Mouse (Mus musculus): Measurements from ENCODE around the gene Arpp19.

The Arpp19 gene

DNA sequence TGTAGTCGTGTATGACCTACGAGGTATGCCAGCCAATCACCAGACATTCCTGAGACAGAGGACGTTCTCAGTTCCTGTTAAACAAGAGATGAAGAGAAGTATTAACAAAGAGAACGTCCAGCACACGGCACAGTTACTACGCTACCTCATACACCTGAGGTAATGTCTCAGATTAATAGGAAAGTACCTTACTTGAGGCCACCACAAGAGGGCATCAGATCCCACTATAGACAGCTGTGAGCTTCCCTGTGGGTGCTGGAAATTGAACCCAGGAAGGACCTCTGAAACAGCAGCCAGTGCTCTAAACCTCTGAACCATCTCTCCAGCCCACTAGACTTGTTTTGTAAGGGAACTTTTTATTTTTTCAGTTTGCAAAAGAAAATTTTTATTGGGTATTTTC is 11.7 kb upstream of the Arpp19 start:
- ChIA-PET CTCF (interaction anchor here in 3 of 4 experiments (0.5 to 1.4 kb wide), 9 partner anchors 13 to 880 kb away, joined by 3 to 6 read pairs (median 5); no protein-coding TSS in a partner anchor), POLR2A (interaction anchor here in 1 of 4 experiments (0.8 to 1.0 kb wide), 2 partner anchors 116 to 196 kb away, joined by 3 read pairs; no protein-coding TSS in a partner anchor)

DNA sequence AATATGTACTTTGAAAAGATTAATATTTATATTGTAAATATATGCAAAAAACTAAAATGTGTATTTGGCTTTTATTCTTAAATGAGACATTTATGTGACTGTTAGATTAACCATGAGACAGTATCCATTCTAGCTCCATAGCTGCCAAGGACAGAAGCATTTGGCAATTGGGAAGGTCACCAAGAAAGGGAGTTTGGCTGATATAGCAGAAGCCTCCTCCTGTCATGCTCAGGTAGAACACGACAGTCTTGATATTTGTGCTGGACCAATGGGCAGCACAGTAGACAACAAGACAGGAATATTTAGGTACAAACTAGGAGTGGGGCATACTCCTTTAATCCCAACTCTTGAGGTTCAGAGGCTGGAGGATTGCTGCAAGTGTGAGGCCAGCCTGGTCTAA is 5.0 kb upstream of the Arpp19 start:
- POLR2A ChIA-PET, result no interaction called here

DNA sequence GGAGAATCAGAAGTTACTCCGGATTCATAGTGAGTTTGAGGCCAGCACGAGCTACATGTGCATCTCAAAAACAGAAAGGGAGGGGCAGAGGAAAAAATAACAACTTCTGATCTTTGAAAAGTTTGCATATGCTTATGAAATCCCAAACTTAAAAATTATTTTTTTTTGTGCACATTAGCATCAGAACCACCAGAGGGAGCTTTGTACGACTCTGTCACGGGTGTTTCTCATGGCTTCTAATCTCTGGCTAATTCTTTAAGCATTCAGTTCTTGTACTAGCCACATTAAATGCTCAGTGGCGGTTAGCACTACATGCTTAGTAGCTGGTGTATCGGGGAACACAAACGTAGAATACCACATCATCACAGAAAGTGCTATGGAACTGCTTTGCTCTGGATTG is 4.3 kb upstream of the Arpp19 start:
- ChIA-PET CTCF (interaction anchor here (0.7 to 2.4 kb wide), 7 partner anchors 9 to 546 kb away, joined by 3 to 12 read pairs (median 4); no protein-coding TSS in a partner anchor), POLR2A (no interaction called here)

More for the DNA sequence above, 5.0 kb upstream of the Arpp19 start:
- CTCF ChIA-PET, result interaction anchor here in 1 of 4 experiments (1.0 kb wide), 1 partner anchor 9 kb away, joined by 3 read pairs; no protein-coding TSS in a partner anchor

DNA sequence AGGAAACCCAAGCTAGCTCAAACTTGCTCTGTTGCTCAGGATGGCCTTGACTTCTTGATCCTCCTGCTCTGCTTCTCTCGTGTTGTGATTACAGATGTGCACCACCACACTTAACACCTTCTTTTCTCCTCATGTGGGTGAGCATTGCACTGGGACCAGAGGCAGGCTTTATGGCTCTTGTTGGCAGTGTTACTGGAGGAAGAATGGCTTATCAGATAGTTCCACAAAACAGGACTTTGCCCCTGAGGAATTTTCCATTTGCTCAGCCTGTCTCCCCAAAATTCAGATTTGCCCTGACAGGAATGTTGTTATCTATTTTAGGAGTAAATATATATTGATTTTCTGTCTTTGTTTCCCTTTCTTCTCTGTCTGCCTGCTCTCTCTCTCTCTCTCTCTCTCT is 2.7 kb upstream of the Arpp19 start:
- POLR2A ChIA-PET, result no interaction called here
- CTCF ChIA-PET, result interaction anchor here in 3 of 4 experiments (0.5 to 2.4 kb wide), 4 partner anchors 15 to 375 kb away, joined by 3 to 12 read pairs (median 5); no protein-coding TSS in a partner anchor

DNA sequence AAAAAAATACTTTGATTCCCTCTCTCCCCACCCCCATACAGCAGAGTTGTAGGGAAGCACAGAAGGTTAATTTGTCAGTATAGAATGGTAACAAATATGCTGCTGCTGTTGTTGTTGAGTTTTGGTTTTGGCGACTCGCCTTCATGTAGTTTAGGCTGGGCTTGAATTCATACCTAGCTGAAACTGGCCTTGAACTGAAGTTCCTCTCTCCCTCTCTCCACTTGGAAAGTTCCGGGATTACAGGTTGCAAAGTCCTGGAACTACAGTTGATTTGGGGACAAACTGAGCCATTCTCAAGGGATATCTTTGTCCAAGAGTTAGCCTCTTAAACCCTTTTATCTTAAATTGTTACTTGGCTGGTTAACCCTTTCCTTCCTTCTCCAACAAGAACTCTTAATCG is 1.5 kb upstream of the Arpp19 start:
- ChIA-PET POLR2A (interaction anchor here in 1 of 4 experiments (8.9 kb wide), 1 partner anchor 18 kb away, joined by 104 read pairs; no protein-coding TSS in a partner anchor), CTCF (no interaction called here)

DNA sequence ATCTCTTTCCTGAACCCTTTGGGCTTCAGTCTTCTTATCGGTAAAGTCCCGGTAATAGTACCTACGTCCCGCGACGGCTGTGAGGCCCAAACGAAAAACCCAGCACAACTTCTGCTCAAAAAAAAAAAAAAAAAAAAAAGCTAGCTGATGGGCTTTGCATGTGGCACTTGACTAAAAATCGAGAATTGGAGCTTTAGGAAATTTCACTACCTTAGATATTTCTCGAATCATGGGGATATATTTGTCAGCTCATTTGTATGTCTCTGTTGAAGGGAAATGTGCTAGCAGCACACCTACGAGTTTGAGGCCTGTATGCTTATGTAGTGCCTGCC is 909 bp downstream of the Arpp19 start:
- ChIA-PET POLR2A (interaction anchor here (0.5 to 8.9 kb wide), 28 partner anchors 11 to 505 kb away, joined by 3 to 104 read pairs (median 4); partner anchors contain the start of genes Myo5a (in 1 of the 4) and Onecut1 (in 1 of the 4)), CTCF (interaction anchor here in 3 of 4 experiments (0.5 to 5.1 kb wide), 7 partner anchors 9 to 444 kb away, joined by 3 to 33 read pairs (median 6); no protein-coding TSS in a partner anchor)

DNA sequence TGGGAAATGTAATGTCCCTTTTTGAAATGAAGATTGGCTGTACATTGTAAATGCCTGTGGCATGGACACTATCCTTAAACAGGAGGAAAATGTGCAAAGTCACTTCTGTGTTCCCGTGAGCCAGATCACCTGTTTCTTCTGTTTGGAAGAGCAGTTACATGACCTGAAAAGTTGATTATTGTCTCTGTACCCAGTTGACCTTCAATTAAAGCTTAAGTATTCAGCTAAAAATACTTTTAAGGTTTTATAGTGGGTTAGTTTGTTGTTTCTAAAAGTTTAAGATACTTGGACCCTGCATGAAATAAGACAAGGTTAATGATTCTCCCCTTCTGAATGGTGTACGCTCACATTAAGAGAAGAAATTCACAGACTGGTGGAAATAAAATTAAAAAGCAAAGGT is 3.2 kb downstream of the Arpp19 start:
- POLR2A ChIA-PET, result interaction anchor here in 2 of 4 experiments (1.0 to 8.9 kb wide), 4 partner anchors 10 to 47 kb away, joined by 3 to 104 read pairs (median 6); no protein-coding TSS in a partner anchor
- CTCF ChIA-PET, result interaction anchor here in 2 of 4 experiments (1.8 to 5.1 kb wide), 3 partner anchors 10 to 240 kb away, joined by 4 to 33 read pairs (median 31); no protein-coding TSS in a partner anchor

DNA sequence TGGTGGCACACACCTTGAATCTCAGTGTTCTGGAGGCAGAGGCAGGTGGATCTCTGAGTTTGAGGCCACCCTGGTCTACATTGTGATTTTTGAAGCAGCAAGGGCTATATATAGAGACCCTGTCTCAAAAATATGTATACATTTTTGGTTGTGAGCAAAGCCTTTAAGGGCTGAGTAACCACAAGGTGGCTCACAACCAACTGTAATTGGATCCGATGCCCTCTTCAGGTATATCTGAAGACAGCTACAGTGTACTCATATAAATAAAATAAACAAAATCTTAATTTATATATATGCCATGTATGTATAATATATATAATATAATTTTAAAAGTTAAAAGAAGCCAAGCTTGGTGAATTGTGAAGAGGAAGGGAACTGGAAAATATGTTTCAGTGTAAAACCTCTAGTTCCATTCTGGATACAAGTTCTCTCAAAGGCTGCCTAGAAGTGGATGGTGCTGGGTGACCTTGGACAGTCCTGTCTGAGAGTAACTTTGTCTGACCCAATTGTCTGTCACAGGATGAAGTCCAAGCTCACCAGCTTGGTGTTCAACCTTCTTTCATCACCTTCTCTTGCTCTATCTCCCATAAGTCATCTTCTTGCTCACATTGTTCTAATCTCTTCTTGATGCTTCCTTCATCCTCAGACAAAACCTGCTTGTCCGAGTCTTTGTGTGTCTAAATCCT is 4.6 kb downstream of the Arpp19 start:
- ChIA-PET POLR2A (interaction anchor here in 3 of 4 experiments (0.7 to 8.9 kb wide), 4 partner anchors 8 to 120 kb away, joined by 3 to 104 read pairs (median 6); no protein-coding TSS in a partner anchor), CTCF (interaction anchor here in 1 of 4 experiments (4.5 kb wide), 1 partner anchor 8 kb away, joined by 31 read pairs; no protein-coding TSS in a partner anchor)

DNA sequence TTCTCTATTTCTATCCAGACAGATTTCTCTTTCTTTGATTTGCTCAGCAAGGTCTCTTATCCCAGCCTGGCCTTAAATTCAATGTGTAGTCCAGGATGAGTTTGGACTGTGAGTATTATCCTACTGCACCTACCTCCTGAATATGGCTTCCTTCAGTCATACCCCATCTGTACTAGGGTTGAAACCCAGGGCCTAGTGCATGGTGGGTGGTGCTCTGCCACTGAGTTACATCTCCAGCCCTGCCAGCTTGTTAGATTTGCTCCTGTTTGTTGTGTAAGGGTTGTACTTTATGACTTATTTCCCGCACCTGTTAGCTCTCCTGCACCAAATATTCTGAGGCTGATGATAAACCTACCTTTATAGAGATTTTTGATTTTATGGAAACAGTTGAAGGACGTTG is 5.8 kb downstream of the Arpp19 start:
- POLR2A ChIA-PET, result interaction anchor here in 1 of 4 experiments (1.1 to 8.9 kb wide), 3 partner anchors 11 to 41 kb away, joined by 4 to 104 read pairs (median 4); no protein-coding TSS in a partner anchor
- CTCF ChIA-PET, result interaction anchor here in 1 of 4 experiments (0.6 kb wide), 1 partner anchor 221 kb away, joined by 3 read pairs; no protein-coding TSS in a partner anchor

DNA sequence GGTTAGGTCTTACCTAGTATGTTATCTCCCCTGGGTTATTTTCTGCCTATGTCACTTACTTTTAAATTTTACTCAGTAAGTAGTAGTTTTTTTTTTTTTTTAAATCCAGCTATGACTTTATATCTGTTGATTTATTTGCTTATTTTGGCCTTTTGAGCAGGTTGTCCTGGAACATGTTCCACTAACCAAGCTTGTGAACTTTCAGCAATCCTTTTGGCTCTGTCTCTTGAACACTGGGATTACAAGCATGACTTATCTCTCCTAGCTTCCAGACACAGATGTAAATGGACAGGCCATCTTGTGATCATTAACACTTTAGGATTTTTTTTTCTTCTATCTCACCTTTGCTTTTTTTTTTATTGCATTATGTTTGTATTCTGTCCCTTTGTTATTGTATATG is 9.7 kb downstream of the Arpp19 start:
- ChIA-PET CTCF (no interaction called here), POLR2A (interaction anchor here in 3 of 4 experiments (0.6 to 1.5 kb wide), 7 partner anchors 9 to 855 kb away, joined by 3 to 9 read pairs (median 3); no protein-coding TSS in a partner anchor)

DNA sequence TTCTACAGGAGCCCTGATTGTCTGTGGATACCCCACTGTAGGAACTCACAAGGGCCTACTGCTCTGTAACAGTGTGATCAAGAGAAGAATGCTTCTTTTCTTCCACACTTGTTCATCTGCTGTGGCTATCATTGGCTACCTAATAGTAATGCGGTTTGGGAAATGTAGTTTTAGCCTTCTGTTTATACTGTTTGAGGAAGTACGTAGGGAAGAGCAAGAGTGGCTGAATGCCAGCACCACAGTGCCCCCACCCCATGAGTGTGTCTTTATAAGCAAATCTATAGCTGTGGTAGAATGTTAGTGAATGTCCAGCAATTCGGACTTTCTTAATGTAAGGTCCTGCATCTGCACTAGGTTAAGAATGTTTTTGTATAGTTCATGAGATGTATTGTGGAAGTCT is 11.7 kb downstream of the Arpp19 start:
- POLR2A ChIA-PET, result interaction anchor here in 3 of 4 experiments (0.6 to 12.7 kb wide), 12 partner anchors 9 to 360 kb away, joined by 3 to 104 read pairs (median 4); partner anchors contain the start of gene Arpp19 (in 1 of the 3)
- CTCF ChIA-PET, result interaction anchor here (0.6 to 2.5 kb wide), 37 partner anchors 8 to 920 kb away, joined by 3 to 33 read pairs (median 5); partner anchors contain the start of genes Arpp19 (in 2 of the 4), Leo1 (in 1 of the 4) and Myo5c (in 1 of the 4)

DNA sequence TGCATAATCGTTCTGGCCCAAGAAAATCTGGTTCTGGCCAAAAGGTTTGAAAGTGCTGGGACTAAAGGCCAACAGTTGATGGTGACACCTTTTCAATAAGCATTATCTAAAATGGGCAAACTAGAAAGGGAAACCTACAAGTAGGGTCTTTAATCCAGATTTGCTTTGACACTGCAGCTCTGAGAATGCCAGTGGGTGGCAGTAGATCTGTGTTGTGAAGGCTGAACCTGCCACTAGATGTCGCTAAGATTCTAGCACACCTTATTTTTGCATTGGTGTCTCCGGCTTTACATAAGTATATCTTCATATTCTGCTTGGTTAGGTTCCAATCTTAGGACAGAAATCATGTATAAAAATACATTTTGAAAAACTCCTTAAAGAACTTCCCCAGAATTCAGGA is 12.6 kb downstream of the Arpp19 start:
- POLR2A ChIA-PET, result interaction anchor here (0.5 to 12.7 kb wide), 16 partner anchors 8 to 231 kb away, joined by 3 to 104 read pairs (median 4); partner anchors contain the start of gene Arpp19 (in 1 of the 4)
- CTCF ChIA-PET, result interaction anchor here (0.5 to 2.5 kb wide), 69 partner anchors 9 to 919 kb away, joined by 3 to 33 read pairs (median 4); partner anchors contain the start of genes Myo5c (in 3 of the 4), Arpp19 (in 2 of the 4) and Leo1 (in 1 of the 4)

DNA sequence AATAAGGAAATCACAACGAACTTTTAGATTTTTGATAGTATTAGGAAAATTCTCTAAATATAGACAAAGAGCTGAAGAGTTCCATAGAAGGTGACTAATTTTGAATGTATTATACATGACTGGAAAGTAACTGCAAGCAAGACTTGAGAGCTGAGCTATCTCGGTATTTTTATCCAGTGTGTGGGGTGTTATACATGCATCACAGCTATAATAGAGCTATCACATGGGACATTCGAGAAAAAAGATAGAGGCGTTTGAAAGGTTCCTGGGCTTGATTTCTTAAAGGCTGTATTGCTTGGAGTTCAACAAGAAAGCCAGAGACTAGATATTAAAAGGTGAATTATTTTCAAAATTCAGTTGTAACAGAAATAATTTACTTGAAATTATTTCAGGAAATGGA is 14.4 kb downstream of the Arpp19 start:
- POLR2A ChIA-PET, result interaction anchor here in 2 of 4 experiments (0.6 to 12.7 kb wide), 2 partner anchors 12 to 147 kb away, joined by 7 to 104 read pairs; partner anchors contain the start of gene Arpp19 (in 1 of the 2)
- CTCF ChIA-PET, result no interaction called here

DNA sequence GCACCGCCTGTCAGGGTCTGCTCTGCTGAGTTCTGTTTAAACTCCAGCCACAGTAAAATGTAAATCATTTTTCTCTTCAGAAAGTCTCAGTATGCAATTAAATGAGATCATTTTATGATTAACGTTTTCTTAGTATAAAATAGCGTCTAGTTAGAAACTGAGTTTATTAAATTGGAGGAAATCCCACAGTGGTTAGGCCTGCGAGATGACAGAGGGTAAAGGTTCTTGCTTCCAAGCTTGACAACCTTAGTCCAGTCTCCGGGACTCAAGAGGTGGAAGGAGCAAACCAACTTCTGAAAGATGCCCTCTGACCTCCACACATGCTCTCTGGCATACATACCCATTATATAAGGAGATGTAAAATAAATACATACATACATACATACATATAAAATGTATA is 17.6 kb downstream of the Arpp19 start:
- ChIA-PET POLR2A (interaction anchor here in 2 of 4 experiments (1.5 to 12.7 kb wide), 2 partner anchors 15 to 17 kb away, joined by 3 to 104 read pairs; partner anchors contain the start of gene Arpp19 (in 1 of the 2)), CTCF (no interaction called here)

DNA sequence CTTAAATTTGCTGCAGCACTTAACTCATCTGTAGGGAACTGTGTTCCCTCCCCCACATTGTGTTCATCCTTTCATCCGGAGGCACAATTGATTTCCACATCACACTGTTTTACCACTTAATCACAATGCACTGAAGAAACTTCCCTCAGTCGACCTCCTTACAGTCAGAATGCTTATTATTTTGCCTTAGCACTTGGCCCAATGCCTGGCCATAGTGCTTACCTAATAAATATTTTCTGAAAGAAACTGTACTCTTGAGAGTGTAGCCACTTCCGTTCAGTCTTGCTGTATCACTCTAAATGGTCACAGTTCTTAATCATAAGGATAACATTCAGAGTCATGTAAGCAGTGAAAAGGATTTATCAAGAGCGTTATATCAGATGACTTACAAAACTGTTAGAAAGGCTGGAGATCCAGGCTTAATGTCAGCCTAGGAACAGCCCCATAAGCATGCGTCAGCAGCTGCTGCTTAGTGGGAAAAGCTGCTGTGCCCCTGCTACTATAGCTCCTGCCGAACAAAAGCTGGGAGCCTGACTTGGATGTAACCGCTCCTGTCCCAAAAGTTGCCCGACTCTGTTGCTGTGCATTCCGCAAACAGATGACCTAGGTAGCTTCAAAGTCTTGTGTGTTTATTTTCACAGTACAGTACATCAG is 27.4 kb downstream of the Arpp19 start:
- CTCF ChIA-PET, result interaction anchor here in 2 of 4 experiments (0.8 to 1.9 kb wide), 3 partner anchors 15 to 218 kb away, joined by 4 to 6 read pairs (median 5); no protein-coding TSS in a partner anchor
- POLR2A ChIA-PET, result interaction anchor here in 1 of 4 experiments (1.2 to 3.2 kb wide), 2 partner anchors 11 to 26 kb away, joined by 3 to 10 read pairs; no protein-coding TSS in a partner anchor

DNA sequence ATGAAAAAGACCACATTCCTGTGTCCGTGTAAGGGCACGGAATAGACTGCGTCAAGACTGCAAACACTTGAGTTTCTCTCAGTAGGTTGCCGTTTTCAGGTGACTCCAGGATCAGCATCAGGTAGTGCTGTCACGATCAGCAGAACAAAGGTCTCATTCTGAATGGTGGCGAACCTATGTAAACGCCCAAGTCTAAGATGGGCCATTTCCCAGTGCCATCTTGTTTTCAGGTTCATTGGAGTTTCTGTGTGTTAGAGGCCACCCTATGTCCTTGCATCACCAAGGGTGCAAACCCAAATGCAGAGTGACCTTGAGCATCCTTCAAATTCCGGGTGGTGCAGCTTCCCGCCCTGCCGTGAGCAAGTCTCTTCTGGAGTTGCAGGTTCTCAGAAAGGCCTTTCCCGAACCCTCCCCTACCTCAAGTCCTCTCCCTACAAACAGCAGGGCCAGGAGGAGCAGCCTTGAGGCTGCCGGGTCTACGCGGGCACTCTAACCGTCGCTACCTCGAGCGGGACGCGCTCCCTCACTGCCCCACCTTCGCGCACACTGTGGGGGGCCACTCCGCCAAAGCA is 33.1 kb downstream of the Arpp19 start, which contains the start of gene Myo5a:
Gene Myo5a (plus strand): TSS at position 559 of the 572 bp plus-strand sequence.
- ChIA-PET POLR2A (interaction anchor here in 2 of 4 experiments (0.7 to 3.9 kb wide), 5 partner anchors 10 to 33 kb away, joined by 3 to 40 read pairs (median 8); partner anchors contain the start of gene Arpp19 (in 1 of the 2)), CTCF (interaction anchor here in 1 of 4 experiments (0.6 kb wide), 1 partner anchor 555 kb away, joined by 6 read pairs; no protein-coding TSS in a partner anchor)

DNA sequence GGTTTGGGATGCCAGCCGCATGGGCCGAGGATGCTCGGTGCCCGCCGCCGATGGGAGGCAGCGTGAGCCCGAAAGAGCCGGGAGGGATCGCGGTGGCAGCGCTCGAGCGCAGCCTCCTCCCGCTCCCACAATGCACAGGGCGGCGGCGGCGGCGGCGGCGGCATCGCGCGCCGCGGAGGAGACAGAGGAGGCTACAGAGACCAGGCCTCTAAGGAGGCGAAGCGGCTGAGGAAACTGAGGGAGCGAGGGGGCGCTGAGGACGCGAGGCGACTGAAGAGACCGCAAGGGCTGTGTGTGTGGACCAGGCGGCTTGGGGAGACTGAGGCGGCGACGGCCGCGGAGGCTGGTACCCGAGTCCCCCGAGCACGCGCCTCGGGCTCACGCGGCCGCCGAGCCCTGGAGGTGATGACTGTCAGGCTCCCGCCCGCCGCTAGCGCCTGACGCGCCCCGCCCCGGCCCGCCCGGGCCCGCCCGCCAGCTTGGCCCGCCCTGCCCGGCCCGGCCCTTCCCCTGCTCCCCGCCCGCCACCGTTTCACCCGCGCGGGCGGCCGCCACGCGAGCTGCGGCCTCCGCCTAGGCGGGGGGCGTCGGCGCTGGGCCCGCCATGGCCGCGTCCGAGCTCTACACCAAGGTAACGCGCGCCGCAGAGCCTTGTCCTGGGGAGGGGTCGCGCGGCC is 33.8 kb downstream of the Arpp19 start:
- ChIA-PET POLR2A (interaction anchor here (0.5 to 3.9 kb wide), 25 partner anchors 10 to 366 kb away, joined by 3 to 40 read pairs (median 4); partner anchors contain the start of gene Arpp19 (in 3 of the 4)), CTCF (interaction anchor here in 3 of 4 experiments (0.6 to 1.1 kb wide), 7 partner anchors 14 to 554 kb away, joined by 3 to 6 read pairs (median 3); partner anchors contain the start of gene Leo1 (in 1 of the 3))
